Mouse (Mus musculus) cerebellum, adult 9-10 months (tissue): ENCODE measurements at regions not wholly inside any gene's neighbourhood (a gene's known extent, or its start where the extent isn't known, plus 50 kb on each side); places are given as distances from the start of the nearest gene placed in this dataset.

ENCODE experiments used
- DNase-seq: peaks from one replicate; pipeline ENCODE4 v3.0.0; 2022

DNA sequence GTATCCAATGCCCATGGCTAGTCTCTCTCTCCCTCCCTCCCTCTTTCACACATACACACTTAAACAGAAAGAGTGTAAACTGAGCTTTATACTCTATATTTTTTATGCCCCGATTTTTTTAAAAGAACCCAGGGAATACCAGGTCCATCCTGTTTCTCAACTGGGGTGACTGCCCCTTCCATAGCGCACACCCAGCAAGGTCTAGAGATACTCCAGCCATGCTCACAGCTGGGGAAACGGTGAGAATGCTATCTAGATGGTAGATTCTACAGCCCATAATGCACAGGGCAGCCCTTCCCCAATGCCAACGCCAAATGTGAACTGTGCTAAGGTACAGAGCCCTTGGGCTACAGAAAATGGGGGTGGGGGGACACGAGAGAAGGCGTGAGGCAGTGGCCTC, 51.2 kb upstream of the Tln2 start:
- no peak for DNase-seq

DNA sequence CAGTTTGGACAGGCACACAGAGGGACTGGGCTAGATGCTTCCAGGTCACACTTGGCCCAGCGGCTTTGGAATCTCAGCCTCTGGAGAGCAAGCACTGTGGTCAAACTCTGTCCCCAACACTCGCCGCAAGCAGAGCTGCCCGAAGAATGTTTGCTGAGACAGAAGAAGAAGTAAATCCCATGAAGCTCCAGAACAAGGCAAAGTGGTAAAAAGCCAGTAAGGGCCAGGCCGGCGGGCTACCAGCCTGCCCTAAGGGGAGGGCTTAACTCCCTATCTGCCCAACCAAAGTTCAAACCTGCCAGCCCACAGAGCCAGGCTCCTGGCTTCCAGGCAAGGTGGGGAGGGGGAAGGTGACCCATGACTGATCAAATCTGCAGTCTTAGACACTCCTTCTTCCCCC, 52.2 kb upstream of the Tln2 start:
- no peak for DNase-seq

DNA sequence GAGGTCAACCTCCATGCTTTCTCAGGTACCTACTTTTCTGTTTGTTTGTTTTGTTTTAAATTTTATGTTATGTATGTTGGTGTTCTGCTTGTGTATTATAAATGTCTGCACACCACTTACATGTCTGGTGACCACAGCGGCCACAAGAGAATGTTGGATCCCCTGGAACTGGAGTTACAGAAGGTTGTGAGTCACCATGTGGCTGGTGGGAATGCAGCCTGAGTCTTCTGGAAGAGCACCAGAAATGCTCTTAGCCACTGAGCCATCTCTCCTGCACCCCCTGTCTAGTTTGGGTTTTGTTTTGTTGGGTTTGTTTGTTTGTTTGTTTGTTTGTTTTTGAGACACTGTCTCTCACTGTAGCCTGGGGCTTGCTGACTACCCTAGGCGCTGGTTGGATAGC, 52.6 kb upstream of the Tln2 start:
- DNase-seq, result no peak

DNA sequence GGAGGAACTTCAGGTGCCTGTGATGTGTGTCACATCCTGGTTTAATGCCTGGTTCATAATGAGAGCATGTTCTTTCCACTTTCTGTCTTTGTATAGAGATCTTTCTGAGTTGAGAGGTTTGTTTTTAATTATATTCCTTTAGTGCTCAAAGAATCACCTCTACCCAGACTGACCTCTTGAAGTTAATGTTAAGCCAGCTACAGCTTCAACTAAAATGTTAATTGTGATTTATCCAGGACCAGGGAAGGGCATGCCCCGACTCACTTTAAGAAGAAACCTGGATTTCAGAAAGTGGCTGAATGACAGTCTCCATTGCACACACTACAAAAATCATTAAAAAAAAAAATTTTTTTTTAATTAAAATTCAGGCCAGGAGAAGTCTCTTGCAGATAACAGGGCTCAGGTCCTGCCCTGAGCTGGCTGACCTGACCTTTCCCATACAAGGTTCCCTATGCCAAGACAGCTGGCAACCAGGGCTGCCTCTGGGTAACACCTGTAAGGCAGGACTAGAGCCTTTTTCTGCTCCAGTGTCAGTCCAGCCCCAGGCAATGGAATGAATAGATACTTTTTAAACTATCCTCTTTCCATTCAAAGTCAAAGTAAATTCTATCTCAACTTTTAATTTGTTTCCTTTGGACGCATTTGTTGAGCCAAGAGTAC, 54.7 kb upstream of the Tln2 start:
- DNase-seq, result no peak

DNA sequence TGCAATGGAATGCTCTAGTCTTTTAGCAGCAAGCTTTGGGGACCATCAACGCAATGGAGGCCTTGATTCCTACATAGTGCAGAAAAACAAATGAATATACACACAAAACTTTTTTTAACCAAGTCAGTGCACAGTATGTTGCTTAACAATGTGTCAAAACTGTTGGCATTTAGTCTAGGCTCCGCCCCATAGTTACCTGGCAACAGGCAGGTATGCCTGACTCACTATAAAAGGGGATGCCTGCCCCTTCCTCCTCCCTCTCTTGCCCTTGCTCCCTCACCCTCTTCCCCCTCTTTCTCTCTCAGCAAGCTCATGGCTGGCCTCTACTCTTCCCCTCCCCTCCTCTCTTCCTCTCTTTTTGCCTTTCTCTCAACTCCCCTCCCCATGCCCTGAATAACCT, 56.7 kb upstream of the Tln2 start:
- no peak for DNase-seq

DNA sequence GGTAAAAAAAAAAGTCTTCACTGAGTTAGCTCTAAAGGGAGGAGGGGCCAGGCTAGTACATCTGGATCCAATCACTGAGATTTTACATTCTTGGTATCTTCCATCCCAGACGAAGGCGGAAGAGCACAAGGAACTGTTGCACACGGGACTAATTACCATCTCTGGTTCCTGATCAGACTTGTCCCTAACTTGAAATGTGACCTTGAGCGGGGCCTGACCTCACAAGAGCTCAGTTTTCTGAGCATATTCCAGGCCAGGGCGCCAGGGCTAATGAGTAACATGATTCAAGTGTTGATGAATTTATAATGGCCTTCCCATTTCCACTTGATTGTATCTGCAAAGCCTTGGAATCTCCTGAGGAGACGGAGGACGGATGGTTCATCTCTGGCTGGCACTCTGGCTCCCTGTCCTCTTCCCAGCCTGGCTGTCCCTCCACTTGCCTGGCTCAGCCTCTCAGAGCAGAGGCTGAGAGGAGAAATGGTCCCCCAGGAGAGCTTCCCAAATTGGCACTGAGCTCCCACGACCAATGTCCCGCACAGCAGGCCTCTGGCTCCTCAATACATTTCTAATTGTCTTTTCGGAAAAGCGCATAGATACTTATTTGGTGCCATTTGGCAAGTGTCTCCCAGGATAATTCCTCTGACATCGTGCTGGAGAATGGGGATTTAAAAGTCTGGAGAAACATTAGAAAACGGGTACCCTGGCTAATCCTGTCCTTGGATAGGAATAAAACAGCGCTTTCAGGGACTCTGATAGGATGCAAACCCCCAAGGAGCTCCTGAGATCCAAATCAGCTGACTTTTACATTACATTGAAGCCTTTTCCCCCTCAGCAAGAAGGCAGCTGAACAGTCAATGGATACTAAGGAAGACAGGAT, 58.1 kb upstream of the Tln2 start:
- peak; percentile 28 for DNase-seq

DNA sequence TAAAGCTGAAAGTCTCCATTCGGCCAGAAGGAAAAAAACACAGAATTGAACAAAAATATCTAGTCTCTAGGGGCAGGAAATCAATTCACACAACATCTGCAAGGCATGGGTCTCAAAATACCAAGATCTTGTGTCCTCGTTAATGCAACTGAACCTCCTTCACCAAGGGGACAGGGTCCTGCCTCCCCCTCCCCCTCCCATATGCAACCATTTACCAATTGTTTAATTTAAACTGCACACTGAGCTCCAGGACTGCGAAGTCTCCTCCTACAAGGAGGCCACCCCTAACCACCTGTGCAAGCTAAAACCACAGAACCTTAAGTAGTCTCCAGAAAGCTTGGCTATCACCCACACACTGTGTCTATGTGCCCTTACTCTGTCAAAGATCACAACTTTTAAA, 61.4 kb upstream of the Tln2 start:
- no peak for DNase-seq

DNA sequence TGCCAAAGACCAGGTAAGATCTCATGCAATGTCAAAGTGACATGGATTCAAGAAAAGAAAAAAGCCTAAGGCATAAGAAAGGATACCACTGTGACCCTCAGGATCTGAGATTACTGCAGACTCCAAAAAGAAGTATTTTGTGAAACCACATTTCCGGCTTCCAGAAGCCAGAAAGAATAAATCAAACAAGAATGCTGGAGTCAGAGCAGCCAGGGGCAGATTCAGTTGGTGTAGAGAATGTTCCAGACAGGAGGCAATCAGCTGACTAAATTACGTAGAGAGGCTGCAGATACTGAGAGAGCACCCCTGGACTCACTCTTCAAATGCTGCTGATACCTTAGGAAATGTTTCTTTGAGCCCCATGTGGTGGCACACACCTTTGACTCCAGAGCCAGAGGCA, 67.7 kb upstream of the Tln2 start:
- no peak for DNase-seq

DNA sequence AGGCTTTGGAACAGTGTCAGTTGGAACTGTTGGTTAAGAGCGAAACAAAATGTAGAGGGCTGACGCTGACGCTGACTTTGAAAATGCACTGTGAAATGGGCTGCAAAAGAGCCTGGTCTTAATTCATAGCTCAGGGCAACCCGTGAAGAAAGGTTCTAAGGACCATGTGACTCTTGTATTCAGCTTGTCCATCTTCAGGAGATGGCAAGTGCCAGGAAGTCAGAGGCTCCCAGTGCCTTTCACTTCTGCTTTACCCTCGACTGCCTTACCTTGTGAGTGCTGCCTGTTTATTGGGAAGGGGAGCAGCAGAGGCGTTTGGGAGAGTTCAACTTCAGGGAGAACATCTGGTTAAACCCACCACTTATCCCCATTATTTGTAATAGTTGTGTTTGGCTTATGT, 70.1 kb upstream of the Tln2 start:
- DNase-seq, result no peak

DNA sequence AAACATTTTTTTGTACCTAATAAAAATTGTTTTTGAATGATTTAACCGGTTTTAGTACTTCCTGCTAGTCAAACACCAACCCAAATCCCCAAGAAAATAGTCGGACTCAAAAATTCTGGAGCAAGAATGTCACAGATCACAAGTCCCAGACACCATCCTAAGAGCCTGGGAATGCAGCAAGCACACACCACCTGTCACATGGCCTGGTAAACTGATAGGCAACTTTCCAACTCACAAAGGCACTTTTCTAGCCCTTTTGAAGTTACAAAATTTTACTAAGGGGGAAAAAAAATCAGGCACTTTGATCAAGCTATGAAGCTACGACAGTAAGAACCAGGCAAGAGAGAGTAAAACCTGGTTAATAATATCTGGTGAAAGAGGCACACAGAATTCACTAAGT, 70.7 kb upstream of the Tln2 start:
- DNase-seq, result no peak

DNA sequence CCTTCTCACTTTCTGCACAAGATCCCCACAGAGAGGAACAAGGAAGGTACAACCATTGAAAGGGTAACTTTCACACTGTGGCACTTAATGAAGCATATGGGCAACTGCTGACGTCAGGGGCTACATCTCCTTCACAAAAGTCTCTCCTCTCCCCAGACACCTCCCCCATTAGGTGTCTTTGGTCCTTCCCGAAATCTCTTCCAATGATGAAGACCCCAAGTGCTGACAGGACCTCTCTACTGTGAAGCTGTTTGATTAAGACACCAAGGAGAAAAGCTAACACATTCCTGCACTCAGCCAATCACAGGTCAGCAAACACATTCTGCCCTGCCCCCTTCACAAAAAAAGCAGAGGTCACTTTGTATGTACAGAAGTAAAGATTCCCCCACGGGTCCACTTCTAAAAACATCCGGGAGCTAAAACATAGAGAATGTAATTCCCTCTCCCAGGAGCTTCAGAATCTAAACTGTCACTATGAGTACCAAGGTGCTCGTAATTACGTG, 72.3 kb upstream of the Tln2 start:
- no peak for DNase-seq

DNA sequence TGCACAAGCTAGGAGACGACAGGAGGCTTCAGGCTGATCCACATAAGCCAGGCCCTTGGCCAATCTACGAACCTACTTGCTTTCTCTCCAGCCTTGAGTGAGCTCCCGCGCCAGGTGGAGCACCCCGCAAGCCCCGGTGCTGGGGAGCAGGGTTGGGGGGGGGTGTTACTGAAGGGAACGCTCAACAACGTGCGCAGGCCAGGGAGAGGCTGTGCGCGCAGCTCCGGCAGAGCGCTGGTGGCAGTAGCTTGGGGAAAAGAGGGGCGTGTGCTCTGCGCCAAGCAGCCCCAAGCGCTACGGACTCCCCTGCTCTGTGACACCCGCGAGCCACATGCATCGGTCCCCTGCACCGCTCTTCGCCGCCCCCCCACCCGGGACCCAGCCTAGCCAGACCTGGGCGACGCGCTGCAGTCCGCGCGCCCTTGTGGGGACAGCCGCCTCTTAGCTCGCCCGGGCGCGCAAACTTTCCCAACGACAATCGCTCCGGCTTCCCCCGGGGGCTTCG, 73.1 kb upstream of the Tln2 start:
- peak; percentile 5 for DNase-seq

DNA sequence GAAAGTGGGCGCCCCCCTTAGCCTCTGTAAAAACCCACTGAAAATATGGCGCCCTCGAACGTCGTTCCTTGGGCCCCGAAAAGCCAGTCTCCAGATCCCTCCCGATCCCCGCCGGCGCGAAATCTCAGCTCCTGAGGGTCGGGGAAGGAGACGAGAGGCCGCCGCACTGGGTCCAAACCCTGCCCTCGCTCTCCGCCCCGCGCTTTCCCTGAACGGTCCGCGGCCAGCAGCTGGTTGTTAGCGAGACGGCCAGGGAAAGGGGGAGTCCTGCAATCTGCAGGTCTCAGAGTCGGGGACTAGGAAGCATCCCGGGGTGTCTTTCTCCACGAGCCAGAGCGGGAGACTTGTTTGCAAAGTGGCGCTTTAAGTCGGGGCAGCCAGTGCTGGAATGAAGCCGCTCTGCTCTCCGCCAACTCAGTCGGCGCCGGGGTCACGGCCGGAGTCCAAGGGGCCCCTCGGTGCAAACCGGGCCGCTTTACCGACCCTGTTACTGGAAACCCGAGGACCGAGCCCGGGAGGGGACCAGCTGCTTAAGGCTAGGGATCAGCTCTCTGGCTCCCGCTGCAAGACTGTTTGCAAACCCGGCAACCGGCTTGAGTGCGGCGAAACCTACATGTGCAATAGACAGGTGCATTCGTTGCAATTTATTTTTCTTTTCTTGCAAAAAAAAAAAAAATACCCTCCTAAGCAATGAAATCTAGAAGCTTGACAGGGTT, 73.7 kb upstream of the Tln2 start:
- peak; percentile 8 for DNase-seq

DNA sequence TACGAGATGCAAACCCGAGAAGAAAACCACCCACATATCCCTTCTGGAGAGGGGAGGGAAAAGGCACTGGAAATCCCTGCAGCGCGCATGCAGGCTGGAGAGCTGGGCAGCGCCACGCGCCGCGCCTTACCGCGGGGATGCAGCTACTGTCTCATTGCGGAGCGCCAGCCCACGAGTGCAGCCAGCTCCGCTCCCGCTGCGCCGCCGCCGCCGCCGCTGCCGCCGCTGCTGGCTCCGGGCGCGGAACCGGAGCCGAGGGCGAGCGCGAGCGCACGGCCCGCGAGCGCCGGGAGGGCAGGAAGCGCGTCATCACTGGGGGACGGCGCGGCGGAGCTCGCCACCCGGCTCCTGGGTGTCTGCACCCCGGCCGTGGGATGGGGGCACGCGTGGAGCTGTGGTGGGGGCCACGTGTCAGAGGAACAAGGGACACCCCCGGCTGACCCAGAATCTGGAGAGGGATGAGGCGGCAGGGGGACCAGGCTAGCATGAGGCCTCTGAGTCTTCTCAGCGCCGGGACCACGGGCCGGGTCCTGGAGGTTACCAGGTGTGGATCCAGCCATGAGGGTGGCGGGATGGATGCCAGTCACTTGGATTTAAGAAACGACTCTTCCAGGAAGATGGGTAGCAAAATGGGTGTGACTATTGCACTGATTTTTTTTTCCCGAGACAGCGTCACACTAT, 74.4 kb upstream of the Tln2 start:
- DNase-seq, result peak; percentile 54

DNA sequence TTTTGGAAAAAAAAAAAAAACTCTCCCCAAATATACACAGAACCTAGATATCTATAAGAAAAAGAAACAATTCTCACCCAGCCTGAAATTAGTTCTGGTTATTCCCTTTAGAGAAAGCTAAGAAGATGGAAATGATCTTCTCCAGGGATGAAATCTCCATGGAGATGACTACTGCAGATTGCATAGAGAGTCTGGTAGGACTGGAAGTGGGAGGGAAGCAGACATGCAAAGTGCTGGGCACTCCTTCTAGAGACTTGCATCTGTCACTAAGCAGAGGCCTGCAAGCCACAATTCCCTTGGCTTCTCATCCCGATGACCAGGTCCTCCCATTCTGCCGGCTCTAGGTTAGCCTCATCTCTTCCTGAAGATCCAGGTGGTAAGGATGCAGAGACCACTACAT, 87.3 kb upstream of the Tln2 start:
- DNase-seq, result no peak

DNA sequence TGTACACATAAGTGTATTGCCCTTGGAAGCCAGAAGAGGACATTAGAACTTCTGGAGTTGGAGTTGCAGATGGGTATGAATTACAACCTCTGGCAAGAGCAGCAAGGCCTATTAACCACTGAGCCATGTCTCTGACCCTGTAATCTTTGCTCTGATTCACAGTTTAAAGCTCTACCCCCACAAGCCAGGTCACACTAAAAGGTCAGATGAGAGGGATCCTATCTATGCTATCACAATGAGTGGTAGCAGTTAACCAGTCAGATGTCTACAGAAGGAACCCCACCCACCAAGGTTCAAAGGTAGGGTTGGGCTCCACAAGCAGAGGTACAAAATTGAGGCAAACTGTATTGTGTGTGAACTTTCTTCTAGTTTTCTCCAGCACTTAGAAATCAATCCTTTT, 94.5 kb upstream of the C2cd4b start:
- no peak for DNase-seq

DNA sequence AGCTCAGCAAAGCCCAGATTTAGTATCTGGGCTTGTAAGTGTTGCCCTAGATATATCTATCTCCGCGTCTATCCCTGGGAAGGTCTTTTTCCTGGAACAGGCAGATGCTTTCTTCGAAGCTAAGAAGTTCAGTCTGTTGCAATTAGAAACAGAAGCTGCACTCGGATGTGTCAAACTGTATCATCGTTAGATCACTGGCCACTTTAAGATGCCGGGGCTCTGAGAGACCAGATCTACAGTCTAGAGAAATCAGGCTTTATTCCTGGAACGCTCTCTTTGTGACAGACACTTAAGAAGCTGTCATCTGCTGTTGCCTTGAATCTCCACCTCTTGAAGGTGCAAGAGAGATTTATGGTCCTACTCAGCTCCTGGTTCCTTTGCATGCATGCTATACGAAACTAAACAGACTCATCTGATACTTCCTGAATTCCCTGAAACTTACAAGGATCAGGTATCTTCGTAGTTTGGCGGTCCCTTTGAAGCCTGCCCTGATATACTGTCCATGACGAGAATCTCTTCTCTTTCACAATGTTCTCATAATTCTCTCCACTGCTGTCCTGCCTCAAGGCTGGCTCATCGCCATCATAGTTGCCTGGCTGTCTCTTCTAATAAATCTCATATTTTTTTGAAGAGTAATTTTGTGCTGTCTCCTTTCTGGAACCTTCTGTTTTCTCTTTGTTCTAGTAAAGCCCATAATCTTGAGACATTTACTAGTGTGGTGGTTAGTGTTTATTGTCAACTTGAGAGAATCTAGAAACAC, 88.8 kb upstream of the C2cd4b start:
- no peak for DNase-seq

DNA sequence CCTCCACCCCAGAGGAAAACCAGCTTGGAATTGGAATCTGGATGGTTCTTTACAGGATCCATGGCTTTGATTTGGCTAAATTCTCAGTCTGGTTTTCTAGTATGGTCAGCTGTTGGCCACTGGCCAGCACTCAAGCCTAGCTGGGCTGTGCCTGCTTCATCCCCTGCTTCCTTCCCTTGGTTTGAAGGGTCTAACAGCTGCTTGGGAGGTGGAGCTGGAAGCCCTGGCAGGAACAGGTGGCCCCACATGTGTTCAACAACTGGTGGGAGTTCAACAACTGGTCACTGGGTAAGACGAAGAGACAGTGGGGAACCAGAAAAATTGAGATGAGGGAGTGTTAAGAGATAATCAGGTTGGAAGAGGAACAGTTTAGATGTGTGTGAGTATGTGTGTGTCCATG, 82.3 kb upstream of the C2cd4b start:
- no peak for DNase-seq

DNA sequence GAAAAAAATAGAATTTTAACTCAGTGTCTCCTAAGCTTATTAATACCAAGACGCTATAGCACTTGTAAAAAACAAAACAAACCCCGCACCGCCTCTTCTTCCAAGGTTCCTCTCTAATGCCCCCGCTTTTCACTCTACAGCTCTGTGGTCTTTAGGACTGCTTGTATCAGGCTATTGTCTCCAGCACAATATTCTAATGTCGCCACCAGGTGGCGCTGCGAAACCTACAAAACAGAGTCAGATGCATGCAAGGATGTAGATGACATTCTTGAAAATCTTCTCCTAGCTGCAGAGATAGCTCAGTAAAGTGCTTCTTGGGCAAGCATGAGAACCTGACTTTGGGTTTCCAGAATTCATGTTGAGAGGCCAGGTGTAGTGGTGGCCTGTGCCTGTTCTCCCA, 75.9 kb upstream of the C2cd4b start:
- peak; percentile 50 for DNase-seq

DNA sequence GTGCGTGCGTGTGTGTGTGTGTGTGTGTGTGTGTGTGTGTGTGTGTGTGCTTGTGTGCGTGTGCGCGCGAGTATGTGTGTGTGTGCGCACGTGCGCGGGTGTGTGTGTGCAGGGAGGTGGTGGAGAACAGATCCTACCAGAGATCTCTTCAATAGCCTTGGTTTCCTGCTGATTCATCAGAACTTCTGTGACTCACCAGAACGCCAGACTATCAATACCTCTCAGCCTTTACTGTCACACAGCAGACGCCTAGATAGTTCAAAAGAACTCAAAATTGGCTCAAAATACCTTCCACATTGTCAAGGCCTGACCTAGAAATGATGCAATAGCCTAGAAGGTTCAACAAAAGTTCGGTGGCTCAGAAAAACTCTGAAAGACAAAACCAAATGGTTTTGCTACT, 66.8 kb upstream of the C2cd4b start:
- DNase-seq, result no peak

DNA sequence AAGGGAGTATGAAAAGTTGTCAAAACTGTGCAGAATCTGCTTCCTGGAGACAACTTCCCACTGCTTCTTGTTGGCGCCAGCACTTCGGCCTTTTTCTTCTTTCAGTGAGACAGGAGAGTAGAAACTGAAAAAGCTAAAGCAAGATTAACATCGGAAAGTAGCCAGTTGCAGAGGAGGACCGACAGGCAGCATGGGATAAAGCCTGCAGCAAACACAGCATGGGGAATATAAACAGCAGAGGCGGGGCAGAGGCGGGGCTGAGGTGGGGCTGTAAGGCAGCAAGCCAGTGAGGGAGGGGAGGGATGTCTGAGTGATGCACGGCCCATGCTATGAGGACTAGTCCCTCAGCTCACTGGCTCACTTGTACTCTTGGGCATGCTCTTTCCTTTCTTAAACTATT, 65.5 kb upstream of the C2cd4b start:
- DNase-seq, result no peak

DNA sequence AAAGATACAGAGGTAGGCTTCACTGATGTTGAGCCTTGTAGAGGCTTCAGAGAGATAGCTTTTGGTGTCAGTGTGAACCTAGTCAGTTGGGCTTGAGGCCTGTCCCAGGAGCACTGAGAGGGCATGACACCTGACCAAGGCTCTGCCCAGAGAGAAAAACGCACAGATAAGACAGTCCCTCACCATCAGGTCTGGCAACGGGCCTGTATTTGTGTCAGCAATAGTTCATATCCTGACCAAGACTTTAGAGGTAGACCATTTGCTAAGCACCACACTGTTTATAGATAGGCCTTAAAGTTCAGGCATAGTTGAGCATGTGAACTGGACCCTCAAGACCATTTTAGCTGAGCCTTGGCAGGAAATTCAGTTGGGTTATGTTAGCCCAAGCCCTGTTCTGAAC, 60.4 kb upstream of the C2cd4b start:
- DNase-seq, result no peak
